Mouse (Mus musculus): Measurements from ENCODE around the gene Srarp.
A peak's percentile ranks its signal among the peaks of the same experiment; 100 is the strongest.

The Srarp gene

GRCm38 (mm10) chr4:141389366-141390150, 46.3 kb downstream of the Srarp start:
- DNase-seq (ENCODE audit: low read depth, low spot score) = peak; percentile 80

GRCm38 (mm10) chr4:141387933-141388332, 48.0 kb downstream of the Srarp start:
- no peak for DNase-seq (ENCODE audit: low read depth, low spot score)

GRCm38 (mm10) chr4:141387093-141387784, 48.7 kb downstream of the Srarp start:
- peak; percentile 77 for DNase-seq (ENCODE audit: low read depth, low spot score)

GRCm38 (mm10) chr4:141386150-141386549, 49.8 kb downstream of the Srarp start:
- DNase-seq (ENCODE audit: low read depth, low spot score) = peak; percentile 46

- peak; percentile 90 for DNase-seq (ENCODE audit: low read depth, low spot score)
These were observed 50.6 kb downstream of the Srarp start for GRCm38 (mm10) chr4:141385275-141385674.
